Mouse (Mus musculus) liver, embryonic 11.5 days (tissue): ENCODE measurements around the gene Lyrm7. TPM values are rescaled to one million over a fixed set of nuclear protein-coding genes. Genes with fewer than 3 reads are reported as not detected.
A peak's percentile ranks its signal among the peaks of the same experiment; 100 is the strongest.
"Not testable (repeated sequence)": the region's sequence is repeated elsewhere in the genome, so short reads cannot be mapped to it uniquely, and the experiment has no call there.

Experiments used
- ATAC-seq: fragments of 200-750 bp; cut with Nextera tagmentation; replicated peaks from 2 replicates; pipeline ENCODE4 v1.8.0; 2017; ENCODE audit warnings: moderate number of reproducible peaks, mild to moderate bottlenecking, moderate TSS enrichment, moderate library complexity; ENCODE audit not compliant: low FRiP score
- DNase-seq: peaks from one replicate; pipeline ENCODE4 v3.0.0-alpha.2; 2017; ENCODE audit warnings: low spot score
- H3K27ac ChIP-seq: fragments of 300-500 bp; sonication (generic); 2 replicates; pipeline ENCODE4 v1.5.1; 2014; ENCODE audit warnings: mild to moderate bottlenecking, low read depth, low read length, control low read depth
- H3K27me3 ChIP-seq: fragments of 300-500 bp; sonication (generic); replicated peaks from 2 replicates; pipeline ENCODE4 v1.6.1; 2014; ENCODE audit warnings: low read length, mixed read lengths; ENCODE audit not compliant: control insufficient read depth, insufficient read depth
- H3K36me3 ChIP-seq: fragments of 300-500 bp; sonication (generic); 2 replicates; pipeline ENCODE4 v1.6.1; 2014; ENCODE audit warnings: mild to moderate bottlenecking, low read length, moderate library complexity, mixed read lengths; ENCODE audit not compliant: control insufficient read depth, insufficient read depth
- H3K4me1 ChIP-seq: fragments of 300-500 bp; sonication (generic); replicated peaks from 2 replicates; pipeline ENCODE4 v1.6.1; 2014; ENCODE audit warnings: low read length, mixed read lengths; ENCODE audit not compliant: control insufficient read depth, insufficient read depth
- H3K4me2 ChIP-seq: fragments of 300-500 bp; sonication (generic); 2 replicates; pipeline ENCODE4 v1.6.1; 2014; ENCODE audit warnings: mild to moderate bottlenecking, control low read depth, moderate library complexity
- H3K4me3 ChIP-seq: fragments of 300-500 bp; sonication (generic); 2 replicates; pipeline ENCODE4 v1.5.1; 2014; ENCODE audit warnings: low read depth, low read length, control low read depth
- H3K9ac ChIP-seq: fragments of 300-500 bp; sonication (generic); 2 replicates; pipeline ENCODE4 v1.6.1; 2014; ENCODE audit warnings: low read depth, low read length, control low read depth
- H3K9me3 ChIP-seq: fragments of 300-500 bp; sonication (generic); 2 replicates; pipeline ENCODE4 v1.6.1; 2016; ENCODE audit warnings: low read length, inconsistent platforms, mixed read lengths; ENCODE audit not compliant: control insufficient read depth
- WGBS: fragments of 180-500 bp; shearing (Covaris S2); extraction: QIAGEN DNeasy Blood & Tissue Kit; methylation state at CpG from one replicate; pipeline ENCODE4 v1.1.7; 2014; 5-methylcytosine and 5-hydroxymethylcytosine counted together
- polyA plus RNA-seq: library from polyadenylated mRNA; unstranded; fragments of >200 nt; fragmentation: Nextera tagmentation; extraction: Ambion mirVana; gene quantifications from 2 replicates; pipeline ENCODE4 v1.2.1, GENCODE M21; 2014

The Lyrm7 gene
- polyA plus RNA-seq, 1 experiment from 2014 or later: 9.4 TPM

- no peak overlapping the region; the same call in 1 of the 2 replicates for H3K9ac ChIP-seq
- ATAC-seq: no peak
Measured at GRCm38 (mm10) chr11:54862621-54863520, 2.2 kb upstream of the Lyrm7 start.

DNA sequence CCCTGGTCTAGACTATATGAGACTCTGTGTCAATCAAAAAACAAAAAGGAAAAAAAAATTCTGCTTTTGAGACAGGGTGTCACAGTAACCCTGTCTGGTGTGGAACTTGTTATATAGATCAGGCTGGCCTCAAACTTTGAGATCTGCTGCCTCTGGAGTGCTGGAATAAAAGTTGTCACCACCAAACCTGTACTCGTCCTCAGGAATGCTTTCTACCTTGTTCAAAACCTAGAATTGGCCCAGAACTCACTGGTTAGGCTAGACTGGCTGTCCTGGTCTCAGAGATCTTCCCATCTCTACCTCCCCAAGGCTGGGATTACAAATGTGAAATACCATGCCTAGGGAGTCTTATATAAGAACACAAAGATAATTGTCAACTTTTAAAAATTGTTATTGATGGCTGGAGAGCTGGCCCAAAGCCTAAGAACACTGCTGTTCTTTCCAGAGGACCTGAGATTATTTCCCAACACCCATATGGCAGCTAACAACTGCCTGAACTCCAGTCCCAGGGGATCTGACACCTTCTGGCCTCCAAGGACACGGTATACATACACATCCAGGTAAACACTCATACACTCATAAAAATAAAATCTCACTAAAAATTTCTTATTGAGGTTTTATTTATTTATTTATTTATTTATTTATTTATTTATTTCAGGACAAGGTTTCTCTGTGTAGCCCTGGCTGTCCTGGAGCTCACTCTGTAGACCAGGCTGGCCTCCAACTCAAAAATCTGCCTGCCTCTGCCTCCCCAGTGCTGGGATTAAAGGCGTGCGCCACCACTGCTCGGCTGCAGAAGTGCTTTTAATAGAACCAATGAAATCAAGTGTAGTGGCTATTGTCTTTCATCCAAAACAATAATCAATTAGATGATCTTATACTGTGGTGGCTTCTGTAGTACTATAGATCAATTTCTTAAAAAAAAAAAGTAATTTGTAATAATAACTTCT is 1.0 kb upstream of the Lyrm7 start:
- 89% methylated on average over 5 of the region's 5 CpGs for WGBS
- Histone ChIP-seq H3K4me2 (peak overlapping the region; percentile 82), H3K9me3 (no peaks in the 10 kb centered on the region), H3K4me3 (0 out of 2 replicates have a peak overlapping the region, but pooled peaks have one; percentile 67), H3K27me3 (no peaks in the 10 kb centered on the region), H3K27ac (peak overlapping the region; percentile 94), H3K4me1 (peaks cover 14% of the 10 kb centered on the region), H3K9ac (no peak overlapping the region; the same call in 1 of the 2 replicates), H3K36me3 (no peaks in the 10 kb centered on the region)
- ATAC-seq (no peak), DNase-seq (no peak)

More at GRCm38 (mm10) chr11:54862621-54863520, 2.2 kb upstream of the Lyrm7 start:
- Histone ChIP-seq H3K4me1 (peaks cover 19% of the 10 kb centered on the region), H3K27me3 (no peaks in the 10 kb centered on the region), H3K36me3 (no peaks in the 10 kb centered on the region), H3K9me3 (no peaks in the 10 kb centered on the region), H3K27ac (no peak overlapping the region), H3K4me3 (no peak overlapping the region), H3K4me2 (no peak overlapping the region)
- DNase-seq: no peak
- WGBS: 45% methylated on average over 10 of the region's 10 CpGs

GRCm38 (mm10) chr11:54859322-54860165 is 1.2 kb downstream of the Lyrm7 start:
- H3K27ac ChIP-seq: peak overlapping the region; percentile 44; the same call in 1 of the 2 replicates
- DNase-seq (no peak), ATAC-seq (no peak)
- H3K4me2 ChIP-seq: peak overlapping the region; percentile 73
- H3K4me1 ChIP-seq: peaks cover 9% of the 10 kb centered on the region; the same call in 1 of the 2 replicates
- peak overlapping the region; percentile 67 for H3K4me3 ChIP-seq
- no peaks in the 10 kb centered on the region for H3K36me3 ChIP-seq
- WGBS: 31% methylated on average over 11 of the region's 11 CpGs
- peak overlapping the region; percentile 69 for H3K9ac ChIP-seq
- H3K27me3 ChIP-seq: no peaks in the 10 kb centered on the region
- no peaks in the 10 kb centered on the region for H3K9me3 ChIP-seq

DNA sequence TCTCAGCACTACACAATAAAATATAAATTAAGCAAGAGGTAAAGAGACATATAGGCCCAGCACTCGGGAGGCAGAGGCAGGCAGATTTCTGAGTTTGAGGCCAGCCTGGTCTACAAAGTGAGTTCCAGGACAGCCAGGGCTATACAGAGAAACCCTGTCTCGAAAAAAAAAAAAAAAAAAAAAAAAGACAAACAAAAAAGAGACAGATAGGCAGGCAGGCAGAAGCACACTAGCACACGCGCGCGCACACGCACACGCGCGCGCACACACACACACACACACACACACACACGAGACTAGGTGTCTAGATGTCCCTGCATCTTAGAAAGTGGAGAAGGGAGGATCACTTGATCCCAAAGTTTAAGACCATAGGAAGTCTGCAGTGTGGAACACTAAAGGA is 1.8 kb downstream of the Lyrm7 start:
- H3K4me2 ChIP-seq: peak overlapping the region; percentile 73; the same call in 1 of the 2 replicates
- not testable (repeated sequence) for DNase-seq, H3K9me3 ChIP-seq, H3K36me3 ChIP-seq, H3K9ac ChIP-seq, H3K27ac ChIP-seq, H3K4me3 ChIP-seq, H3K4me1 ChIP-seq, H3K27me3 ChIP-seq, ATAC-seq
- 90% methylated on average over 11 of the region's 12 CpGs for WGBS

GRCm38 (mm10) chr11:54851656-54852055 is 9.1 kb downstream of the Lyrm7 start:
- H3K4me2 ChIP-seq: no peak overlapping the region
- no peaks in the 10 kb centered on the region for H3K27me3 ChIP-seq
- H3K27ac ChIP-seq: no peak overlapping the region
- H3K9me3 ChIP-seq: no peaks in the 10 kb centered on the region
- H3K9ac ChIP-seq: no peak overlapping the region
- no peaks in the 10 kb centered on the region; the same call in 1 of the 2 replicates for H3K4me1 ChIP-seq
- H3K4me3 ChIP-seq: no peak overlapping the region
- 87% methylated on average over 12 of the region's 12 CpGs for WGBS
- ATAC-seq: no peak
- DNase-seq: no peak
- H3K36me3 ChIP-seq: no peaks in the 10 kb centered on the region

DNA sequence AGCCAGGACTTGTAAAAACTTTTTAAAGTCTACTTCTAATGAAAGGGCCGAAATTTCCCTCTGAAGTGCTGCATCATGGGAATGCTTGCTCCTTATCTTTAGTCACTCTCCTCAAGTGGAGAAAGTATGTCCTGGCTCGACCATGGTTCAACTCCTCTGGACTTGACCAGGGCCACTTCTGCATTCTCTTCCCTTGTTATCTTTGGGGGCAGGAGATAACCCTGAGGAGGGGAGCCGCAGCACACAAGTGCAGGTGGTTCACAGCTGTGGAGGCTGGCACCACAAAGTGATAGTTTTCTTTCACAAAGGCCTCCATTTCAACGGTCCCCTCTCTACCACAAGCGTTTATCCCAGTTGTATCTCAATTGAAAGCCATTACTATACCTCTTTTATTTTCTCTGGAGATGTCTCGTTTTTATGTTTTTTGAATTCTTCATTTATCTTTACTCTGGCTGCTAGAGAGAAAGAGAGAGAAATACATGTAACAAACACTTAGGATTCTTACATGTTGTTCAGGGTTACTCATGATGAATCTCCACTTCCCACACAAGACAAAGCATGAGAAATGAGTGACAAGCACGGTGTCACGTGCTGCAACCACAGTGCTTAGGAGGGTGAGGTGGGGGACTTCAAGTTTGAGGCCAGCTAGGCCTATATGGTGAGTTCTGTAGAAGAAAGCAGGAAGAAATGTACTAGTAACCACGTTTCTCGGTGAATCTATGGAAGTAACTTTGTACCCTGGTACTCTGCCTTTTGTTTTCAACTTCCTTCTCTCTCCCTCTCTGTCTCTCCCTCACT is 10.6 kb downstream of the Lyrm7 start:
- 0 out of 2 replicates have a peak overlapping the region, but pooled peaks have one; percentile 19 for H3K27ac ChIP-seq
- H3K4me2 ChIP-seq: no peak overlapping the region
- no peaks in the 10 kb centered on the region for H3K9me3 ChIP-seq
- no peak overlapping the region for H3K9ac ChIP-seq
- WGBS: 44% methylated on average over 10 of the region's 10 CpGs
- DNase-seq (no peak), ATAC-seq (no peak)
- H3K4me1 ChIP-seq: no peaks in the 10 kb centered on the region; the same call in 1 of the 2 replicates
- no peaks in the 10 kb centered on the region for H3K36me3 ChIP-seq
- H3K27me3 ChIP-seq: no peaks in the 10 kb centered on the region
- H3K4me3 ChIP-seq: no peak overlapping the region

DNA sequence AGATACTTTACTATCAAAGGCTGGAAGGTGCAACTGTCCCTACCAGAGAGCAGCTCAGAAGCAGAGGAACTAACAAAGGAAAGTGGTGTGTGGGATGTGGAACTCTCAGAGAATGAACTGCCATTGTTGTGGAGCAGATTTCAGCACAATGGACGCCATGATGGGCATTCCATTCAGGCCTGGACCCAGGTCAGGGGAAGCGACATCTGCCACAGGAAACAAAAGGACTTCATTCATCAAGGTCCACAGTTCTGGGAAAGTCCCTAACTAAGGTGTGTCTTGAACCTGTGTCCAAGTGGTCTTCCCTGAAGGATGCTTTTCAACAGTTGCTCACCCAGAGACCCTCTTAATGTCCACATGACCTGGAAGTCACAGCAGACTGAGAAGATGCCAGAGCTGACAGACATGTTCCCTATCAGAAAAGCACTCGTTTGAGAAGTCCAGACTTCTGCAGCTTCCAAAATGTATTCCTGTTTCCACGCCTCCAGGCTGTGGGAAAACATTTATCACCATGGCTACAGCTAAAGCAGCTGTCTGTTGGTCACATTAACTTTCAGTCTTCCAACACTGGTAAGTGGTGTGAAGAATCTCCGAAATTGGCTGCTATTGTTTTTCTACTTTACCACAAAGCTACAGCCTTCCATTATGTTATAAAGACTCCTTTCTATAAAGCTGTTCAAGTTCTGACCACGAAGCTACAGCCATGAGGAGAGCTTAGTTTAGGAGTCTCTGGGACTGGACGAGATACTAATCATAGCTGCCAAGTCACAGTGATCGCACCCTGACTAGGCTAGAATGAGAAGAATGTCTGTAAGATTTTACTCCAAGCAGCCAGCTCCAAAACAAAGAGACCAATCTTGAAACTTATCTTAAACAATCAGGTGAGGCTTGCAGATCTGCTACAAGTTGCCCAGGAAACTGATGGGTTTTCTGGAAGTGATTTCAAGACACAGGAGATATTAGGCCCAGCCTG is 15.0 kb downstream of the Lyrm7 start:
- no peak overlapping the region for H3K4me2 ChIP-seq
- H3K4me1 ChIP-seq: no peaks in the 10 kb centered on the region; the same call in 1 of the 2 replicates
- no peaks in the 10 kb centered on the region for H3K27me3 ChIP-seq
- no peak overlapping the region for H3K4me3 ChIP-seq
- no peaks in the 10 kb centered on the region for H3K36me3 ChIP-seq
- WGBS: 53% methylated on average over 8 of the region's 8 CpGs
- H3K9ac ChIP-seq: no peak overlapping the region
- H3K27ac ChIP-seq: no peak overlapping the region
- no peak for DNase-seq
- ATAC-seq: no peak
- no peaks in the 10 kb centered on the region for H3K9me3 ChIP-seq
